Mouse (Mus musculus): ENCODE measurements around the gene Gja8.
A peak's percentile ranks its signal among the peaks of the same experiment; 100 is the strongest.

The Gja8 gene

GRCm38 (mm10) chr3:96925920-96926319 is at the start of gene Gja8:
Gja8 (minus strand) TSS chr3:96926020.
- no peak for DNase-seq (ENCODE audit: low spot score in 2 of 2)

GRCm38 (mm10) chr3:96974467-96974866 is 48.6 kb upstream of the Gja8 start:
- no peak for DNase-seq (ENCODE audit: low spot score in 2 of 2)

GRCm38 (mm10) chr3:96970986-96971385 is 45.2 kb upstream of the Gja8 start:
- no peak for DNase-seq (ENCODE audit: low spot score in 2 of 2)

GRCm38 (mm10) chr3:96963088-96964034 is 37.5 kb upstream of the Gja8 start:
- DNase-seq (ENCODE audit: low spot score in 2 of 2): peak in 1 of 2 experiments; percentile 11

- no peak for DNase-seq (ENCODE audit: low spot score in 2 of 2)
These were observed 34.8 kb upstream of the Gja8 start for GRCm38 (mm10) chr3:96960597-96960996.

- DNase-seq (ENCODE audit: low spot score in 2 of 2): no peak
These were observed 27.8 kb upstream of the Gja8 start for GRCm38 (mm10) chr3:96953489-96954233.

- no peak for DNase-seq (ENCODE audit: low spot score in 2 of 2)
These were observed 16.9 kb upstream of the Gja8 start for GRCm38 (mm10) chr3:96942706-96943105.

GRCm38 (mm10) chr3:96938738-96939137 is 12.9 kb upstream of the Gja8 start:
- DNase-seq (ENCODE audit: low spot score in 2 of 2): peak; percentile 75 to 86

- no peak for DNase-seq (ENCODE audit: low spot score in 2 of 2)
These were observed 11.8 kb upstream of the Gja8 start for GRCm38 (mm10) chr3:96937606-96938005.

GRCm38 (mm10) chr3:96936241-96936640 is 10.4 kb upstream of the Gja8 start:
- DNase-seq (ENCODE audit: low spot score in 2 of 2): no peak

- no peak for DNase-seq (ENCODE audit: low spot score in 2 of 2)
These were observed 5.5 kb upstream of the Gja8 start for GRCm38 (mm10) chr3:96931261-96931681.

GRCm38 (mm10) chr3:96924631-96925030 is 1.2 kb downstream of the Gja8 start:
- no peak for DNase-seq (ENCODE audit: low spot score in 2 of 2)

GRCm38 (mm10) chr3:96920991-96921390 is 4.8 kb downstream of the Gja8 start:
- DNase-seq (ENCODE audit: low spot score in 2 of 2): no peak

GRCm38 (mm10) chr3:96905592-96905991 is 20.2 kb downstream of the Gja8 start:
- DNase-seq (ENCODE audit: low spot score in 2 of 2): no peak

GRCm38 (mm10) chr3:96904851-96905541 is 20.8 kb downstream of the Gja8 start, which contains the start of gene Gpr89:
Gpr89 (minus strand) TSS chr3:96905346.
- peak; percentile 89 to 93 for DNase-seq (ENCODE audit: low spot score in 2 of 2)

- DNase-seq (ENCODE audit: low spot score in 2 of 2): no peak
These were observed 21.4 kb downstream of the Gja8 start, which contains the start of gene Gja5 for GRCm38 (mm10) chr3:96904393-96904792. Gja5 (plus strand) TSS chr3:96904693.

GRCm38 (mm10) chr3:96902336-96902999 is 23.4 kb downstream of the Gja8 start:
- no peak for DNase-seq (ENCODE audit: low spot score in 2 of 2)

GRCm38 (mm10) chr3:96883690-96884089 is 42.1 kb downstream of the Gja8 start:
- no peak for DNase-seq (ENCODE audit: low spot score in 2 of 2)

- no peak for DNase-seq (ENCODE audit: low spot score in 2 of 2)
These were observed 43.6 kb downstream of the Gja8 start for GRCm38 (mm10) chr3:96882061-96882849.

GRCm38 (mm10) chr3:96881557-96881956 is 44.3 kb downstream of the Gja8 start:
- no peak for DNase-seq (ENCODE audit: low spot score in 2 of 2)
